Mouse (Mus musculus) yolk sac, embryonic 10.5 days (tissue): ENCODE results near the gene Gm9972.

ENCODE experiments used
- DNase-seq: peaks from one replicate; pipeline ENCODE4 v3.0.0-alpha.2; 2017; ENCODE audit warnings: low spot score

Gm9972 gene

GRCm38 (mm10) chr11:43035446-43035845, at the start of gene Gm9972:
Gene Gm9972 (plus strand): TSS chr11:43035746.
- no peak for DNase-seq

DNA sequence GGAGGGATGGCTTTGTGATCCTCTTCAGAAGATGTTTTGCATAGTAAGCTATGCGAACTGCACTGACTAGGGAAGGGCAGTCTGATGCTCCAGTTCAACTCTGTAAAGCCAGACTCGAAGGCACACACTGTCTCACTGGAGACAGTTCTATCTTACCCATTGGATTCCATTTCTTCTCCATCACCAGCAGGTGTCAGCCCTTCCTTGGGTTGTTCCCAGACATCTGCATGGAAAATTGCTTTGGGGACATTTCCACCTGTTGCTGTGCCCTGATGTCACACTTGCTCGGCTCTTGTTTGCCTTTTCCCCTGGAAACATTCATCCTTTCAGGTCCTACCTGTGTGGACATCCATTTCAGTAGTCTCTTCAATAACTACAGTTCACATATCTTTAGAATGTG, 36.4 kb upstream of the Gm9972 start:
- no peak for DNase-seq

DNA sequence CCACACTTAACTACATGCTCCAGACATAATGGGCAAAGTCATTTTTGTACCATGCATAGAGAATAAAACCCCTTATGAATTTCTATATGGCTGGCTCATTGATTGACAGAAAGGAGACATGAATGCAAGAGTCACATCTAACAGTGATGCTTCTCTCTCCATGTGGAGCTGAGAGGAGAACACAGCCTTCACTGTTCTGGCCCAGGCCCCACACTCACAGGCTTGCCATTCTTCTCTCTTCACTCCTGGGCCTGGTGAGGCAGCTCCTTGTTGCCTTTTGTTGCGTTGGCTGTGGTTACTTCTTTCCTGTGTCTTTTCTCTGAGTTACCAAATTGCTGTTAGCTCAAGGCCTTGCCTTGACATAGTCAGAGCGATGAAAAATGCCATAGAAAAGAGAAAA, 23.6 kb upstream of the Gm9972 start:
- no peak for DNase-seq

DNA sequence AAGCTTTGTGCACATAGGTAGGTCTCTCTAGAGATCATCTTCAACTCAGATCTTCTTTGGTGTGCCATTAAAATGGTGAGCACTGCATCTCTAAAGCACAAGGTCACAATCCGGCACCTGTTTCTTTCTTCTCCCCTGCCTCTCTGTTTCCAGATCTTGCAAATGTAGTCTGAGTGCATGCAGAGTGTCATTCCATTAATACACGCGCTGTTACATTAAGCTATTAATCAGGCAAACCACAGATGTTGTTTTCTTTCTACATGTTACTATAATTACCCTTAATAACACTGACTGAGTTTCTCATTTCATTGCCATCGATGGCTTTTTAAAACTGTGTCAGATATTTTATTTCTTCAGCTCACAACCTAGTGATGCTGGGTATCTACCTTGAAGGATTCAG, 22.6 kb upstream of the Gm9972 start:
- DNase-seq: no peak

- no peak for DNase-seq
These were observed 12.3 kb upstream of the Gm9972 start for GRCm38 (mm10) chr11:43023109-43023688.

DNA sequence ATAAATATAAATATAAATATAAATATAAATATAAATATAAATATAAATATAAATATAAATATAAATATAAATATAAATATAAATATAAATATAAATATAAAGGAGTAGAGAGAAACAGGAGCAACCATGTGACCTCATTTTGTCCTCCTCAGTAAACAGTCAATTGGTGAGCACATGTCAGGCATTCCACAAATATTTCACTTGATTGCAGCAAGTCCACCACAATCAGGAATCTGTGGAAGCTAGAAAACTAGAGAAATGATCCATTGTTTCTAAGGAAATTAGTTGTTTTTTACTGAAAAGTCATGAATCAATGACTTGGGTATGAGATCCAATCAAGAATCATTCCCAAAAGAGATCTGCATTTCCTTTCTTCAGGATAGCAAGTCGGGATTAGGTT, 5.7 kb upstream of the Gm9972 start:
- DNase-seq: no peak

- no peak for DNase-seq
These were observed 3.4 kb upstream of the Gm9972 start for GRCm38 (mm10) chr11:43032141-43032540.

DNA sequence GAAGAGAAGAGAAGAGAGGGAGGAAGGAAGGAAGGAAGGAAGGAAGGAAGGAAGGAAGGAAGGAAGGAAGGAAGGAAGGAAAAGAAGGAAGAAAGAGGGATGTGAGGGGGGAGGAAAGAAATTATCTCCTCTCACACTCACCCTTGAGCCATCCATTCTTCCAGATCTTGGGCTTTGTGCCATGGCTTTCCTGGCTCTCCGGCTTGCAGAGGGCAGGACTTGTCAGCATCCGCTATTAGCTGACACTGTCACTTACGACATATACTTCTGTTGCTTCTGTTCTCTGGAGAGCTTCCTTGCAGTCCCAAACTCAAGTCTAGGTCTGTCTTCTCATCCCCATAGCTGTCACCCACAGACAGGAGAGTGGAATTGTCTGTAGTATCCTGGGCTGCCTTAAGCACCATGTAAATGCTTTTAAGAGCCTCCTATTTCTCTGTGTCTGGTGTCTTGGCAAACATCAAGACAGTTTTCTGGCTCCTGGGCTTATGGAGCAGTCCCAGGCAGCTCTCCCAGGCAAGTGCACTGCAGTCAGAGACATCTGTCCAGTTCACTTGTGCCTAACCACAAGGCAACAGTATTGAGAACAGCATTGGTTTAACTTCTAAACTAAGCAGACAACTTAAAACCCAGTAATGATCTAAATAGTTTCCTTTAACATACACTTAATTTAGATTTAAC, 10.5 kb downstream of the Gm9972 start:
- no peak for DNase-seq

- DNase-seq: no peak
These were observed 13.8 kb downstream of the Gm9972 start for GRCm38 (mm10) chr11:43049363-43049762.

DNA sequence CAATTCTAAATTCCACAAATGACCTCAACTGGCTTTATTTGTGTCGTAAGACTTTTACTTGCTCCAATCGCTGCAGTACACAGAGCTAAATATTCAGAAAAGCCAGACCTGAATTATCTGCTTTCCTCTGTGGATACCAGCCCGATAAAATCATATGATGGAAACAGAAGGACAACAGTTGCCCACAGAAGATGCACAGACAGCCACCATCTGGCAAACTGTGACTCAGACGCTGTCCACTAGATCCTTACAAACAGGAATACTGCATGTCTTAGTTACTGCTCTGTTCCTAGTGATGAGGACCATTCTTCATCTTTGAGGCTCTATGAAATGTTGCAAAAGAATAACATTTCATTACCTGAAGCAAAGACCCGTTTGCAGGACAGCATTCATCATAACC, 19.4 kb downstream of the Gm9972 start:
- DNase-seq: no peak

DNA sequence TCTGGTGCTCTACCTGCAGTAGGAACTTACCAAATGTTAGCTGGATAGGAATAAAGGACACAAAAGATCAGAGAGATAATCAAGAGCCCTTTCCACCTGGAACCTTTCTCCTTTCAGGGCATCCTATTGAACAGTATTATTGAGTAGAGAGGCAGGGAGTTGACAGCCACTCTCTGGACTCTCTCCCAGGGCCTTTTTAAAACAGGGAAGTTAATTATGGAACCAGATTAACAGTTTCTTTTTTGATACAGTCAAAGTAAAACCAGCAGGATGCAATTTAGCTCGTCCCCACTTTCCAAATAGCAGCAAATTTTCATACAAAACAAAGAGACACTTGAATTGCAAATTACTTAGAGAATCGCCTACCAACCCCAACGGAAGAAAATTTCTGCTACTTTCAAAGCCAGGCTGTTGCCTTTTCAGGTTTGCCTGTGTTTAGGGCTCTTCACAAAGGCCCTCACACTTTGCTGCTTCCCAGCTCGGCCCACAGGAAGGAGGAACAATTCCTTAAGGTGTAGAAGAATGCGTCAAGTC, 24.0 kb downstream of the Gm9972 start:
- DNase-seq: no peak

GRCm38 (mm10) chr11:43062286-43062685, 26.7 kb downstream of the Gm9972 start:
- no peak for DNase-seq

DNA sequence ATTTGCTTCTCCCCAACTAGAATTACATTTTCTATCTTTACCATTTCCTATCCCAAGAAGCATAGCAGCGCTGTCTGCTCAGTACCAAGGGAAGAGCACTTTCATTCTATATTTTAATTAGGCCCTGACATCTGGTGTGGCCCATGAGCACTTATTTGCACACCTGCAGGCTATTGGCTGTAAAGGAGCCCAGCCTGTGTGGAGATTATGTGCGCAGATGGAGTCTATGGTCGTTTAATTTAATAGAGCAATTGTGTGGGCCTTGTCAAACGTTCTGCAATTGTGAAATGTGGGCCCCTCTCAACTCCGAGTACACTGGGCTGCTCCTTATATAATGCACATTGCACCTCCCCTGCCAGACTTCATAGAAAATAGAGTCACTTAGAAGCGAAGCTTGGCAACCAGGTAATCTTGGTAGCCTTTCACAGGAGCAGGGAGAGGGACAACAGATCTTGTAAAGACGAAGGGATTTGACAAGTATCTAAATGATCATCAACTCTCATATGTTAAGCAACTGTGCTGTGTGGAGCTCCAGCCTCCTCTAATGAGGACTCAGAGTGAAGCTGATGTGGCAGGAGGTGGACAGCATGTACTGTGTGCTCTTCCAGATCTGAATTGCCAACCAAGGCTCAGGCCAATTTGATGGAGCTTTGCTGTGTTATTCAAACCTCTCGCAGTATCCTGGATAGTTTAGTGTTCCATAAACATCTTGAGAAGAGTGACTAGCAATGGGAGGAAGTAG, 50.9 kb downstream of the Gm9972 start:
- no peak for DNase-seq
